Mouse (Mus musculus) MEL (cell line): ENCODE results near the gene Med13l. TPM values are rescaled to one million over a fixed set of nuclear protein-coding genes. Genes with fewer than 3 reads are reported as not detected.

ENCODE experiments used
- DNase-seq: peaks from one replicate; pipeline ENCODE4 v3.0.0; 2011; ENCODE audit warnings: low read depth, low spot score
- H3K27ac ChIP-seq: 2 replicates; pipeline ENCODE4 v1.5.1; 2012; ENCODE audit warnings: low read depth, mild to moderate bottlenecking, control low read depth, low read length, moderate library complexity; ENCODE audit not compliant: control insufficient read depth
- H3K27me3 ChIP-seq, 2 experiments: fragments of 150-350 bp in 1 of 2; sonication (generic) in 1 of 2; 2 replicates each; pipeline ENCODE4 v1.6.1; 2012; ENCODE audit warnings: low read length in 2 of 2, mild to moderate bottlenecking in 2 of 2, improper control_type of control experiment in 1 of 2, moderate library complexity in 1 of 2; ENCODE audit not compliant: insufficient read depth in 2 of 2, control insufficient read depth in 1 of 2
- H3K36me3 ChIP-seq, 2 experiments: 2 replicates each; pipeline ENCODE4 v1.6.1; 2012 to 2014; ENCODE audit warnings: low read length in 2 of 2, improper control_type of control experiment in 1 of 2, inconsistent platforms in 1 of 2, mild to moderate bottlenecking in 1 of 2; ENCODE audit not compliant: insufficient read depth in 2 of 2, control insufficient read depth in 1 of 2
- H3K4me1 ChIP-seq, 2 experiments: fragments of 150-350 bp in 1 of 2; sonication (generic) in 1 of 2; 2 replicates each; pipeline ENCODE4 v1.6.1; 2012; ENCODE audit warnings: low read length in 2 of 2, improper control_type of control experiment in 1 of 2, mild to moderate bottlenecking in 1 of 2; ENCODE audit not compliant: insufficient read depth in 2 of 2, control insufficient read depth in 1 of 2
- H3K4me3 ChIP-seq, 2 experiments: fragments of 150-350 bp in 1 of 2; sonication (generic) in 1 of 2; 2 replicates each; pipeline ENCODE4 v1.5.1; 2012; ENCODE audit warnings: low read depth in 2 of 2, low read length in 2 of 2, mild to moderate bottlenecking in 2 of 2, moderate library complexity in 2 of 2, control low read depth in 1 of 2, improper control_type of control experiment in 1 of 2; ENCODE audit not compliant: control insufficient read depth in 1 of 2, insufficient read depth in 1 of 2
- H3K79me2 ChIP-seq: 2 replicates; pipeline ENCODE4 v1.6.1; 2012; ENCODE audit warnings: mild to moderate bottlenecking, low read length, moderate library complexity; ENCODE audit not compliant: control insufficient read depth, poor library complexity, insufficient read depth
- H3K9ac ChIP-seq: 2 replicates; pipeline ENCODE4 v1.6.1; 2012; ENCODE audit warnings: low read depth, mild to moderate bottlenecking, control low read depth, low read length, moderate library complexity; ENCODE audit not compliant: control insufficient read depth, poor library complexity, severe bottlenecking
- H3K9me3 ChIP-seq: fragments of 150-350 bp; sonication (generic); replicated peaks from 2 replicates; pipeline ENCODE4 v1.6.1; 2012; ENCODE audit warnings: mild to moderate bottlenecking, low read length, improper control_type of control experiment, moderate library complexity; ENCODE audit not compliant: insufficient read depth
- CHD1 ChIP-seq: IDR thresholded peaks from 2 replicates; pipeline ENCODE4 v1.6.1; 2012; ENCODE audit warnings: low read depth, mild to moderate bottlenecking, inconsistent platforms, low read length, improper control_type of control experiment
- CHD2 ChIP-seq: IDR thresholded peaks from 2 replicates; pipeline ENCODE4 v1.6.1; 2011; ENCODE audit warnings: low read length, improper control_type of control experiment
- E2F4 ChIP-seq: IDR thresholded peaks from 2 replicates; pipeline ENCODE4 v1.6.1; 2011; ENCODE audit warnings: low read depth, low read length, improper control_type of control experiment, borderline replicate concordance
- EP300 ChIP-seq, 2 experiments: IDR thresholded peaks; 2 replicates each; pipeline ENCODE4 v1.6.1; 2011; ENCODE audit warnings: improper control_type of control experiment in 2 of 2, low read length in 2 of 2, low read depth in 1 of 2, mild to moderate bottlenecking in 1 of 2
- ETS1 ChIP-seq: IDR thresholded peaks from 2 replicates; pipeline ENCODE4 v1.6.1; 2012; ENCODE audit warnings: low read depth, mild to moderate bottlenecking, inconsistent platforms, low read length, improper control_type of control experiment, moderate library complexity
- GATA1 ChIP-seq: IDR thresholded peaks from 2 replicates; pipeline ENCODE4 v1.6.1; 2011; ENCODE audit warnings: low read depth, low read length, improper control_type of control experiment
- HCFC1 ChIP-seq: IDR thresholded peaks from 2 replicates; pipeline ENCODE4 v1.6.1; 2012; ENCODE audit warnings: low read depth, mild to moderate bottlenecking, inconsistent platforms, low read length, improper control_type of control experiment, moderate library complexity
- JUND ChIP-seq: IDR thresholded peaks from 2 replicates; pipeline ENCODE4 v1.6.1; 2011; ENCODE audit warnings: low read depth, mild to moderate bottlenecking, improper control_type of control experiment, low read length
- MAZ ChIP-seq: IDR thresholded peaks from 2 replicates; pipeline ENCODE4 v1.6.1; 2012; ENCODE audit warnings: low read depth, mild to moderate bottlenecking, inconsistent platforms, low read length, improper control_type of control experiment
- MEF2A ChIP-seq: IDR thresholded peaks from 2 replicates; pipeline ENCODE4 v1.6.1; 2014; ENCODE audit warnings: low read depth, mild to moderate bottlenecking, inconsistent platforms, low read length, improper control_type of control experiment; ENCODE audit not compliant: poor library complexity, insufficient replicate concordance, severe bottlenecking; ENCODE audit errors: extremely low read depth
- MYC ChIP-seq: IDR thresholded peaks from 2 replicates; pipeline ENCODE4 v1.6.1; 2011; ENCODE audit warnings: low read depth, mild to moderate bottlenecking, low read length, improper control_type of control experiment, moderate library complexity
- NRF1 ChIP-seq: IDR thresholded peaks from 2 replicates; pipeline ENCODE4 v1.6.1; 2014; ENCODE audit warnings: low read depth, mild to moderate bottlenecking, inconsistent platforms, low read length, improper control_type of control experiment, moderate library complexity; ENCODE audit not compliant: poor library complexity, insufficient read depth, severe bottlenecking
- POLR2A ChIP-seq, 2 experiments: IDR thresholded peaks; 2 replicates each; pipeline ENCODE4 v1.6.1; 2011 to 2012; ENCODE audit warnings: low read length in 2 of 2, mild to moderate bottlenecking in 2 of 2, control low read depth in 1 of 2, improper control_type of control experiment in 1 of 2, low read depth in 1 of 2, moderate library complexity in 1 of 2; ENCODE audit not compliant: control insufficient read depth in 1 of 2, insufficient read depth in 1 of 2, poor library complexity in 1 of 2
- POLR2AphosphoS2 ChIP-seq: IDR thresholded peaks from 2 replicates; pipeline ENCODE4 v1.6.1; 2011; ENCODE audit warnings: low read length, improper control_type of control experiment
- RAD21 ChIP-seq: IDR thresholded peaks from 2 replicates; pipeline ENCODE4 v1.6.1; 2011; ENCODE audit warnings: mild to moderate bottlenecking, low read depth, low read length, improper control_type of control experiment
- UBTF ChIP-seq: IDR thresholded peaks from 2 replicates; pipeline ENCODE4 v1.6.1; 2012; ENCODE audit warnings: low read depth, mild to moderate bottlenecking, inconsistent platforms, low read length, improper control_type of control experiment, moderate library complexity, borderline replicate concordance; ENCODE audit not compliant: insufficient read depth
- ZC3H11A ChIP-seq: IDR thresholded peaks from 2 replicates; pipeline ENCODE4 v1.6.1; 2012; ENCODE audit warnings: low read depth, mild to moderate bottlenecking, inconsistent platforms, low read length, improper control_type of control experiment
- ZNF384 ChIP-seq: IDR thresholded peaks from 2 replicates; pipeline ENCODE4 v1.6.1; 2012; ENCODE audit warnings: low read depth, mild to moderate bottlenecking, inconsistent platforms, low read length, improper control_type of control experiment
- polyA plus RNA-seq, 2 experiments: library from polyadenylated mRNA; stranded (reverse) in 1 of 2; unstranded in 1 of 2; fragments of >175 nt in 1 of 2; fragments of >200 nt in 1 of 2; gene quantifications; 2 replicates each; pipeline versions ENCODE4 v1.2.1 to v1.2.4; 2012; ENCODE audit warnings: low replicate concordance in 2 of 2, low read depth in 1 of 2; ENCODE audit not compliant: insufficient read length in 2 of 2, insufficient read depth in 1 of 2, missing spikeins in 1 of 2
- total RNA-seq: library from RNA; depleted of rRNA; stranded (reverse); fragments of 300-350 nt; gene quantifications from 2 replicates; pipeline ENCODE4 v1.2.3, GENCODE M21; 2012

The Med13l gene
- total and polyA plus RNA-seq, 3 experiments, result 13.4 to 16.1 TPM; not detected in 1

- Histone ChIP-seq H3K27me3 (no peaks in the 10 kb centered on the region), H3K27ac (no peak overlapping the region)
- DNase-seq, result no peak
- TF ChIP-seq NRF1, result no peak
- no peak for TF ChIP-seq CHD1
- TF ChIP-seq MYC, result no peak
- no peak for TF ChIP-seq ZC3H11A
- no peak for TF ChIP-seq POLR2AphosphoS2
- no peak for TF ChIP-seq POLR2A (IDR thresholded peaks at IDR 0.05; ENCODE audit: control insufficient read depth in 1 of 2, insufficient read depth in 1 of 2, low read depth in 1 of 2, low read length in 2 of 2, poor library complexity in 1 of 2)
- no peak for TF ChIP-seq ZNF384
- TF ChIP-seq ETS1, result no peak
- no peak for TF ChIP-seq RAD21
- TF ChIP-seq E2F4, result no peak
- TF ChIP-seq GATA1, result no peak
- no peak for TF ChIP-seq CHD2
- no peak for TF ChIP-seq MAZ
- TF ChIP-seq JUND, result no peak
- no peak for TF ChIP-seq MEF2A
- TF ChIP-seq, all 39 proteins: peak for 0
- peaks cover 14% of the 10 kb centered on the region for H3K79me2 ChIP-seq
- peaks cover 0 to 6% of the 10 kb centered on the region in 2 experiments; a peak in 2 of 4 replicates for H3K36me3 ChIP-seq
- H3K4me3 ChIP-seq, result no peak overlapping the region
- no peaks in the 10 kb centered on the region for H3K9me3 ChIP-seq
- H3K9ac ChIP-seq, result no peak overlapping the region
- peaks cover 6 to 9% of the 10 kb centered on the region in 2 experiments; a peak in 3 of 4 replicates for H3K4me1 ChIP-seq
These were observed 67.2 kb downstream of the Med13l start for GRCm38 (mm10) chr5:118627630-118628029.

DNA sequence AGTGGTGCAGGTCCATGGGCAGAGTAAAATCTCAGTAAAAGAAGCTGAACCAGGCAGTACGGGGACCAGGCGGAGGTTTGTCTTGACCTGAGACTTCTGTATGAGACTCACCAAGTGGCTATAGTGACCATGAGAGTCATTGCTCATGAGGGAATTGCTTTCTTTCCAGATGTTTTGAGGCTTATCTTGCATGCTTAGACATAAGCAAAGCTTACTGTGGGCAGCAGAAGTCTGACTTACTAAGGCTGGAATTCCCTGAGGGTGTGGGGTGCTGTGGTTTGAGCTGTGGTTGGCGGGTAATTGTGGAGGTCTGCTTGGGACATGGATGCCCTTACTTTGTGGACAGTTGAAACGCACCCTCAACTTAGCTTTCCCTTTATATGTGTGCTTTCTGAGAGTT is 67.7 kb downstream of the Med13l start:
- TF ChIP-seq E2F4 (no peak), HCFC1 (no peak), UBTF (no peak), MYC (no peak), MEF2A (no peak), POLR2AphosphoS2 (no peak), EP300 (IDR thresholded peaks at IDR 0.05; ENCODE audit: low read depth in 1 of 2, low read length in 2 of 2) (no peak)
- Histone ChIP-seq H3K27ac (no peak overlapping the region), H3K36me3 (peaks cover 0 to 7% of the 10 kb centered on the region in 2 experiments; a peak in 2 of 4 replicates), H3K27me3 (no peaks in the 10 kb centered on the region), H3K9me3 (no peaks in the 10 kb centered on the region), H3K79me2 (peaks cover 14% of the 10 kb centered on the region), H3K4me3 (no peak overlapping the region), H3K9ac (no peak overlapping the region), H3K4me1 (peaks cover 6 to 12% of the 10 kb centered on the region in 2 experiments; a peak in 3 of 4 replicates)
- DNase-seq, result no peak
